Mouse (Mus musculus) MEL (cell line): ENCODE measurements around the gene Ndufa1. TPM values are rescaled to one million over a fixed set of nuclear protein-coding genes. Genes with fewer than 3 reads are reported as not detected.
"Not testable (repeated sequence)": the region's sequence is repeated elsewhere in the genome, so short reads cannot be mapped to it uniquely, and the experiment has no call there.

Experiments
- DNase-seq: peaks from one replicate; pipeline ENCODE4 v3.0.0; 2011; ENCODE audit warnings: low read depth, low spot score
- H3K27ac ChIP-seq: 2 replicates; pipeline ENCODE4 v1.5.1; 2012; ENCODE audit warnings: low read depth, mild to moderate bottlenecking, control low read depth, low read length, moderate library complexity; ENCODE audit not compliant: control insufficient read depth
- H3K27me3 ChIP-seq, 2 experiments: fragments of 150-350 bp in 1 of 2; sonication (generic) in 1 of 2; 2 replicates each; pipeline ENCODE4 v1.6.1; 2012; ENCODE audit warnings: low read length in 2 of 2, mild to moderate bottlenecking in 2 of 2, improper control_type of control experiment in 1 of 2, moderate library complexity in 1 of 2; ENCODE audit not compliant: insufficient read depth in 2 of 2, control insufficient read depth in 1 of 2
- H3K36me3 ChIP-seq, 2 experiments: 2 replicates each; pipeline ENCODE4 v1.6.1; 2012 to 2014; ENCODE audit warnings: low read length in 2 of 2, improper control_type of control experiment in 1 of 2, inconsistent platforms in 1 of 2, mild to moderate bottlenecking in 1 of 2; ENCODE audit not compliant: insufficient read depth in 2 of 2, control insufficient read depth in 1 of 2
- H3K4me1 ChIP-seq, 2 experiments: fragments of 150-350 bp in 1 of 2; sonication (generic) in 1 of 2; 2 replicates each; pipeline ENCODE4 v1.6.1; 2012; ENCODE audit warnings: low read length in 2 of 2, improper control_type of control experiment in 1 of 2, mild to moderate bottlenecking in 1 of 2; ENCODE audit not compliant: insufficient read depth in 2 of 2, control insufficient read depth in 1 of 2
- H3K4me3 ChIP-seq, 2 experiments: fragments of 150-350 bp in 1 of 2; sonication (generic) in 1 of 2; 2 replicates each; pipeline ENCODE4 v1.5.1; 2012; ENCODE audit warnings: low read depth in 2 of 2, low read length in 2 of 2, mild to moderate bottlenecking in 2 of 2, moderate library complexity in 2 of 2, control low read depth in 1 of 2, improper control_type of control experiment in 1 of 2; ENCODE audit not compliant: control insufficient read depth in 1 of 2, insufficient read depth in 1 of 2
- H3K79me2 ChIP-seq: 2 replicates; pipeline ENCODE4 v1.6.1; 2012; ENCODE audit warnings: mild to moderate bottlenecking, low read length, moderate library complexity; ENCODE audit not compliant: control insufficient read depth, poor library complexity, insufficient read depth
- H3K9ac ChIP-seq: 2 replicates; pipeline ENCODE4 v1.6.1; 2012; ENCODE audit warnings: low read depth, mild to moderate bottlenecking, control low read depth, low read length, moderate library complexity; ENCODE audit not compliant: control insufficient read depth, poor library complexity, severe bottlenecking
- H3K9me3 ChIP-seq: fragments of 150-350 bp; sonication (generic); replicated peaks from 2 replicates; pipeline ENCODE4 v1.6.1; 2012; ENCODE audit warnings: mild to moderate bottlenecking, low read length, improper control_type of control experiment, moderate library complexity; ENCODE audit not compliant: insufficient read depth
- E2F4 ChIP-seq: IDR thresholded peaks from 2 replicates; pipeline ENCODE4 v1.6.1; 2011; ENCODE audit warnings: low read depth, low read length, improper control_type of control experiment, borderline replicate concordance
- EP300 ChIP-seq, 2 experiments: IDR thresholded peaks; 2 replicates each; pipeline ENCODE4 v1.6.1; 2011; ENCODE audit warnings: improper control_type of control experiment in 2 of 2, low read length in 2 of 2, low read depth in 1 of 2, mild to moderate bottlenecking in 1 of 2
- ETS1 ChIP-seq: IDR thresholded peaks from 2 replicates; pipeline ENCODE4 v1.6.1; 2012; ENCODE audit warnings: low read depth, mild to moderate bottlenecking, inconsistent platforms, low read length, improper control_type of control experiment, moderate library complexity
- GATA1 ChIP-seq: IDR thresholded peaks from 2 replicates; pipeline ENCODE4 v1.6.1; 2011; ENCODE audit warnings: low read depth, low read length, improper control_type of control experiment
- MAX ChIP-seq: IDR thresholded peaks from 2 replicates; pipeline ENCODE4 v1.6.1; 2011; ENCODE audit warnings: low read length, improper control_type of control experiment
- MAZ ChIP-seq: IDR thresholded peaks from 2 replicates; pipeline ENCODE4 v1.6.1; 2012; ENCODE audit warnings: low read depth, mild to moderate bottlenecking, inconsistent platforms, low read length, improper control_type of control experiment
- MXI1 ChIP-seq: IDR thresholded peaks from 2 replicates; pipeline ENCODE4 v1.6.1; 2011; ENCODE audit warnings: mild to moderate bottlenecking, low read depth, low read length, improper control_type of control experiment
- MYB ChIP-seq: IDR thresholded peaks from 2 replicates; pipeline ENCODE4 v1.6.1; 2011; ENCODE audit warnings: mild to moderate bottlenecking, low read depth, low read length, improper control_type of control experiment
- NELFE ChIP-seq: IDR thresholded peaks from 2 replicates; pipeline ENCODE4 v1.6.1; 2011; ENCODE audit warnings: low read depth, low read length, improper control_type of control experiment
- POLR2A ChIP-seq, 2 experiments: IDR thresholded peaks; 2 replicates each; pipeline ENCODE4 v1.6.1; 2011 to 2012; ENCODE audit warnings: low read length in 2 of 2, mild to moderate bottlenecking in 2 of 2, control low read depth in 1 of 2, improper control_type of control experiment in 1 of 2, low read depth in 1 of 2, moderate library complexity in 1 of 2; ENCODE audit not compliant: control insufficient read depth in 1 of 2, insufficient read depth in 1 of 2, poor library complexity in 1 of 2
- POLR2AphosphoS2 ChIP-seq: IDR thresholded peaks from 2 replicates; pipeline ENCODE4 v1.6.1; 2011; ENCODE audit warnings: low read length, improper control_type of control experiment
- RAD21 ChIP-seq: IDR thresholded peaks from 2 replicates; pipeline ENCODE4 v1.6.1; 2011; ENCODE audit warnings: mild to moderate bottlenecking, low read depth, low read length, improper control_type of control experiment
- SMC3 ChIP-seq: IDR thresholded peaks from 2 replicates; pipeline ENCODE4 v1.6.1; 2011; ENCODE audit warnings: low read depth, low read length, improper control_type of control experiment
- UBTF ChIP-seq: IDR thresholded peaks from 2 replicates; pipeline ENCODE4 v1.6.1; 2012; ENCODE audit warnings: low read depth, mild to moderate bottlenecking, inconsistent platforms, low read length, improper control_type of control experiment, moderate library complexity, borderline replicate concordance; ENCODE audit not compliant: insufficient read depth
- polyA plus RNA-seq, 2 experiments: library from polyadenylated mRNA; stranded (reverse) in 1 of 2; unstranded in 1 of 2; fragments of >175 nt in 1 of 2; fragments of >200 nt in 1 of 2; gene quantifications; 2 replicates each; pipeline versions ENCODE4 v1.2.1 to v1.2.4; 2012; ENCODE audit warnings: low replicate concordance in 2 of 2, low read depth in 1 of 2; ENCODE audit not compliant: insufficient read length in 2 of 2, insufficient read depth in 1 of 2, missing spikeins in 1 of 2
- total RNA-seq: library from RNA; depleted of rRNA; stranded (reverse); fragments of 300-350 nt; gene quantifications from 2 replicates; pipeline ENCODE4 v1.2.3, GENCODE M21; 2012

Ndufa1 gene
- total and polyA plus RNA-seq, 3 experiments, result 245 to 341 TPM; not detected in 1

DNA sequence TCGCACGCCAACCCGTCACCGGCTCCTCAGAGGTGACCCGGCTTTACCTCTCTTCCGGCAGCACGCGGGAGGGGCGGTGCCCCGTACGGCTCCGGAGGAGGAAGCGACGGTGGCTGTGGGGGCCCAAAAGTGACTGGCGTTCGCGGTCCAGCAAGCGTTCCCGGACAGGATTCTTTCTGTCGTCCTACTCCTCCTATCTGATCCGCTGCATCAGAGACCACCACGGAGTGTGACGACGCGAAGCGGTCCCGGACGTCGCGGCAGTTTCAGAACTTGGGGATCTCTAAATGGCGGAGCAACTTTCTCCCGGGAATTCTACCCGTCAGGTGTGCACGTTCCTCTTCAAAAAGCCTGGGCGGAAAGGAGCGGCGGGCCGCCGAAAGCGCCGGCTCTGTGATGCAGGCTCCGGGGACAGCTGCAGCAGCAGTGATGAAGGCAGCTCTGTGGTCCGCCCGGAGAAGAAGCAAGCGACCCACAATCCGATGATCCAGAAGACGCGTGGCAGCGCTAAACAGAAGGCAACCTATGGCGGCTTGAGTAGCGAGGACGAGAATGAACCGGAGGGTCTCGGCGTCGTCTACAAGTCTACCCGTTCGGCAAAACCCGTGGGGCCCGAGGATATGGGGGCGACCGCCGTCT lies at the start of gene Ndufa1, which contains the start of gene Rnf113a1 (continued):
- no peak for TF ChIP-seq GATA1
- TF ChIP-seq NELFE, result peak; percentile 56
- peak; percentile 49; the same call in 1 of the 2 replicates for TF ChIP-seq MAZ
- TF ChIP-seq MYB, result no peak; the same call in 1 of the 2 replicates

DNA sequence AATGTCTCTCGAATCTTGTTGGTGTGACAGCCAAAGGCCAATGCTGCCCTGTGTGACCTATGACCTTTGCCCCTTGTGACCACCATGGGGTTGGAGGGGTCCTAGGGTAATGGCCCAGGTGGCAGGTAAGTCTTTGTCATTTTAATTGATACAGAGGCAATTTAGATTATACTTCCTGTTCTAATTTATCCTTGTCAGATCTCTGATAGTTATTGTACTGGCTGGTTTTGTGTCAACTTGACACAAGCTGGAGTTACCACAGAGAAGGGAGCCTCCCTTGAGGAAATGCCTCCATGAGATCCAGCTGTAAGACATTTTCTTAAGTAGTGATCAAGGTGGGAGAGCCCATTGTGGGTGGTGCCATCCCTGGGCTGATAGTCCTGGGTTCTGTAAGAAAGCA lies 31.2 kb upstream of the Ndufa1 start, which contains the start of gene Rhox1:
TSS of gene Rhox1 (minus strand) at position 101 of the 400 bp plus-strand sequence.
- not testable (repeated sequence) for H3K4me1 ChIP-seq, H3K36me3 ChIP-seq, H3K4me3 ChIP-seq, H3K79me2 ChIP-seq, H3K27ac ChIP-seq, H3K9ac ChIP-seq, DNase-seq, H3K27me3 ChIP-seq, H3K9me3 ChIP-seq

DNA sequence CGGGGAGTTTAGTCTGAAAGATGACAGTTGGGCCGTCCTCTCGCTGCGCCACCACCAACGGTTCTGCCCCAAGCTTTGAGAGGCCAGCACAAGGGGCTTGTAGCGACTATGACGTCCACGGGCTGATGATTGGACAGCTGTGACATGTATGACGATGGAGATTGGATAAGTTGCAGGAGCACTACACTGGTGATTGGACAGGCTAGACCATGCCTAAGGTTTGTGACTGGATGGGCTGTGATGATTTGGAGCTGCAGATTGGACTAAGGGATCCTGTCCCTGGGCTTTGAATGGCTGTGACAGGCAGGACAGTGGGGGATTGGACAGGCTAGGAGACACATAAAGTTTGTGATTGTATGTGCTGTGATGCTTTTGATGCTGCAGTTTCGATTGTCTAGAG lies 20.0 kb upstream of the Ndufa1 start, which contains the start of gene Gm9:
TSS of gene Gm9 (minus strand) at position 101 of the 400 bp plus-strand sequence.
- H3K9me3 ChIP-seq, result no peaks in the 10 kb centered on the region
- no peak within 1 kb of the TSS for H3K27ac ChIP-seq
- TF ChIP-seq EP300 (IDR thresholded peaks at IDR 0.05; ENCODE audit: low read depth in 1 of 2, low read length in 2 of 2), result no peak
- TF ChIP-seq ETS1, result no peak
- no peak for TF ChIP-seq MXI1
- no peak for TF ChIP-seq NELFE
- TF ChIP-seq MAZ, result no peak
- TF ChIP-seq POLR2A (IDR thresholded peaks at IDR 0.05; ENCODE audit: control insufficient read depth in 1 of 2, insufficient read depth in 1 of 2, low read depth in 1 of 2, low read length in 2 of 2, poor library complexity in 1 of 2), result no peak
- no peak for TF ChIP-seq MYB
- TF ChIP-seq RAD21, result no peak
- no peak for TF ChIP-seq POLR2AphosphoS2
- no peak for TF ChIP-seq MAX
- TF ChIP-seq UBTF, result no peak
- no peak for TF ChIP-seq GATA1
- TF ChIP-seq SMC3, result no peak
- no peak for TF ChIP-seq E2F4
- no peak within 1 kb of the TSS for H3K4me3 ChIP-seq
- H3K9ac ChIP-seq, result no peak within 1 kb of the TSS
- no peaks in the 10 kb centered on the region for H3K36me3 ChIP-seq
- H3K27me3 ChIP-seq, result no peaks in the 10 kb centered on the region
- H3K79me2 ChIP-seq, result no peaks in the 10 kb centered on the region
- no peak for DNase-seq
- no peaks in the 10 kb centered on the region for H3K4me1 ChIP-seq
